Mouse (Mus musculus): ENCODE measurements around the gene Pld1.

GRCm38 (mm10) chr3:27921268-27922020 lies 17.1 kb upstream of the Pld1 start:
- TF ChIP-seq TAL1 (IDR thresholded peaks at IDR 0.05; ENCODE audit: low read length), result no peak
- TF ChIP-seq GATA1 (IDR thresholded peaks at IDR 0.05; ENCODE audit: low read length), result no peak
